Mouse (Mus musculus) c-Kit-positive CD71-positive TER-119-negative erythroid progenitor cells, embryonic 14.5 days (primary cell): ENCODE data around the gene Mrpl24.

Source experiments
- DNase-seq: peaks from one replicate; pipeline ENCODE4 v3.0.0-alpha.2; 2013; ENCODE audit warnings: low read depth

Mrpl24 gene

GRCm38 (mm10) chr3:87910573-87911141 is 8.6 kb upstream of the Mrpl24 start:
- DNase-seq, result no peak

- DNase-seq, result no peak
Observed at GRCm38 (mm10) chr3:87913491-87913890, 5.8 kb upstream of the Mrpl24 start.

GRCm38 (mm10) chr3:87913891-87914290 is 5.4 kb upstream of the Mrpl24 start:
- no peak for DNase-seq

- DNase-seq, result no peak
Observed at GRCm38 (mm10) chr3:87916990-87917389, 2.3 kb upstream of the Mrpl24 start.

- DNase-seq, result no peak
Observed at GRCm38 (mm10) chr3:87918551-87918950, 755 bp upstream of the Mrpl24 start.

GRCm38 (mm10) chr3:87920270-87920943 is 1.1 kb downstream of the Mrpl24 start:
- no peak for DNase-seq

- DNase-seq, result no peak
Observed at GRCm38 (mm10) chr3:87924996-87925395, 5.7 kb downstream of the Mrpl24 start.

- no peak for DNase-seq
Observed at GRCm38 (mm10) chr3:87927452-87927851, 8.1 kb downstream of the Mrpl24 start.

- DNase-seq, result no peak
Observed at GRCm38 (mm10) chr3:87929341-87930077, 10.2 kb downstream of the Mrpl24 start.

- DNase-seq, result peak; percentile 94
Observed at GRCm38 (mm10) chr3:87930078-87930795, 10.9 kb downstream of the Mrpl24 start, which contains the start of the genes Isg20l2 and Rrnad1. TSS of gene Isg20l2 (plus strand) at chr3:87930314. TSS of gene Rrnad1 (minus strand) at chr3:87930717.

GRCm38 (mm10) chr3:87934026-87934425 is 14.7 kb downstream of the Mrpl24 start:
- no peak for DNase-seq

- DNase-seq, result no peak
Observed at GRCm38 (mm10) chr3:87934501-87934900, 15.2 kb downstream of the Mrpl24 start.

GRCm38 (mm10) chr3:87935201-87935600 is 15.9 kb downstream of the Mrpl24 start:
- no peak for DNase-seq

- DNase-seq, result peak; percentile 52
Observed at GRCm38 (mm10) chr3:87935776-87936175, 16.5 kb downstream of the Mrpl24 start.

GRCm38 (mm10) chr3:87940611-87941010 is 21.3 kb downstream of the Mrpl24 start:
- no peak for DNase-seq

GRCm38 (mm10) chr3:87942471-87942870 is 23.2 kb downstream of the Mrpl24 start:
- no peak for DNase-seq

- DNase-seq, result no peak
Observed at GRCm38 (mm10) chr3:87943586-87943985, 24.3 kb downstream of the Mrpl24 start.

GRCm38 (mm10) chr3:87944838-87945600 is 25.7 kb downstream of the Mrpl24 start:
- no peak for DNase-seq

GRCm38 (mm10) chr3:87945781-87946540 is 26.7 kb downstream of the Mrpl24 start:
- no peak for DNase-seq

- DNase-seq, result no peak
Observed at GRCm38 (mm10) chr3:87946541-87946860, 27.2 kb downstream of the Mrpl24 start.
